In the genomic region with DNA sequence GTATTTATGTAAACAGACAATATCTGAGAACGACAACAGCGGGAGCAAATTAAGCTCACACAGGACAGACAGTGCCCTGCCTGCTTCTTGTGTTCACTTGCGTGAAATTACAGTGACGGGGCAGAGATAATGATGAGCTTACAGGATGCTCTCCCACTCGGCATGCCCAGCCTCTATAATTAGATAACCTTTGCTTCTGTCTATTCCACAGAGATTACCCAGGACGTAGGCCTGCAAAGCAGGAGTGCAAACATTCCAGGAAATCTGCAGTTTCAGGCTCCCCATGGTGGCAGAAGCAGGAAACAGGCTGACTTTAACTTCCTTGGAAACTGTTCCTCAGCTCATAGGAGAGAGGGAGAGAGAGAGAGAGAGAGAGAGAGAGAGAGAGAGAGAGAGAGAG, we compare ENCODE assay signal across 11 mouse cellular contexts. TPM values are rescaled to one million over a fixed set of nuclear protein-coding genes. Genes with fewer than 3 reads are reported as not detected.
DNase-seq lines count a peak whose midpoint lies in the region; ATAC-seq lines count a peak whose summit lies in the region.
"Had no signal": no experiment of that assay in that cellular context is flagged by ENCODE, and none has a peak within 500 bp of the region (broad histone marks: within the 10 kb centered on the region; RNA-seq: fewer than 3 reads in every experiment).

No protein-coding gene starts in this region.

- peak overlapping the region; percentile 46; the same call in 1 of the 2 replicates for H3K9ac ChIP-seq in hindbrain, embryonic 13.5 days
- no peak overlapping the region for H3K9ac ChIP-seq in neural tube, embryonic 14.5 days (replicated peaks; ENCODE audit: low read depth, low read length)
- H3K9ac ChIP-seq in midbrain, embryonic 13.5 days (replicated peaks) = no peak overlapping the region
- H3K9ac ChIP-seq: liver, embryonic 15.5 days; neural tube, embryonic 13.5 days had no signal

- no peak overlapping the region for H3K4me2 ChIP-seq in hindbrain, embryonic 13.5 days
- H3K4me2 ChIP-seq in neural tube, embryonic 14.5 days (ENCODE audit: low read depth, low read length) = no peak overlapping the region
- no peak overlapping the region for H3K4me2 ChIP-seq in midbrain, embryonic 13.5 days (replicated peaks)
- H3K4me2 ChIP-seq: liver, embryonic 15.5 days; neural tube, embryonic 13.5 days had no signal

- no peaks in the 10 kb centered on the region for H3K9me3 ChIP-seq in hindbrain, embryonic 13.5 days
- H3K9me3 ChIP-seq in hindbrain, embryonic 10.5 days = no peaks in the 10 kb centered on the region
- H3K9me3 ChIP-seq in neural tube, embryonic 14.5 days (ENCODE audit: control insufficient read depth, low read length) = no peaks in the 10 kb centered on the region
- H3K9me3 ChIP-seq in midbrain, embryonic 13.5 days = no peaks in the 10 kb centered on the region
- H3K9me3 ChIP-seq: heart, embryonic 10.5 days; liver, embryonic 15.5 days; neural tube, embryonic 13.5 days had no signal

- H3K36me3 ChIP-seq in hindbrain, embryonic 13.5 days = no peaks in the 10 kb centered on the region
- no peaks in the 10 kb centered on the region for H3K36me3 ChIP-seq in hindbrain, embryonic 10.5 days
- H3K36me3 ChIP-seq in neural tube, embryonic 14.5 days (ENCODE audit: control insufficient read depth, insufficient read depth, low read length) = no peaks in the 10 kb centered on the region
- H3K36me3 ChIP-seq in midbrain, embryonic 13.5 days = no peaks in the 10 kb centered on the region
- H3K36me3 ChIP-seq: heart, embryonic 10.5 days; liver, embryonic 15.5 days; neural tube, embryonic 13.5 days had no signal

- DNase-seq in hindbrain, embryonic 10.5 days (ENCODE audit: low spot score) = no peak
- DNase-seq in neural tube, embryonic 10.5 days (ENCODE audit: extremely low spot score, low spot score) = no peak
- DNase-seq in yolk sac, embryonic 10.5 days (ENCODE audit: low spot score) = peak; percentile 13
- DNase-seq in urinary bladder, adult 18-20 months (ENCODE audit: low spot score in 2 of 2) = no peak
- DNase-seq: cerebellum, postnatal 36 days had no signal

- no peak overlapping the region for H3K4me3 ChIP-seq in hindbrain, embryonic 13.5 days
- no peak overlapping the region for H3K4me3 ChIP-seq in hindbrain, embryonic 10.5 days
- no peak overlapping the region for H3K4me3 ChIP-seq in neural tube, embryonic 14.5 days (ENCODE audit: low read depth, low read length)
- H3K4me3 ChIP-seq in midbrain, embryonic 13.5 days (replicated peaks) = no peak overlapping the region
- H3K4me3 ChIP-seq: heart, embryonic 10.5 days; liver, embryonic 15.5 days; neural tube, embryonic 13.5 days had no signal

- WGBS in hindbrain, embryonic 13.5 days = 42% methylated on average over 6 of the region's 6 CpGs
- WGBS in hindbrain, embryonic 10.5 days = 66% methylated on average over 6 of the region's 6 CpGs
- 30% methylated on average over 6 of the region's 6 CpGs for WGBS in neural tube, embryonic 14.5 days
- whole genome bisulfite sequencing in midbrain, embryonic 13.5 days = 47% methylated on average over 6 of the region's 6 CpGs

- H3K27ac ChIP-seq in hindbrain, embryonic 13.5 days = peak overlapping the region; percentile 30; the same call in 1 of the 2 replicates
- no peak overlapping the region for H3K27ac ChIP-seq in hindbrain, embryonic 10.5 days
- H3K27ac ChIP-seq in neural tube, embryonic 14.5 days (ENCODE audit: low read depth, low read length) = no peak overlapping the region
- peak overlapping the region; percentile 41 for H3K27ac ChIP-seq in midbrain, embryonic 13.5 days
- H3K27ac ChIP-seq: heart, embryonic 10.5 days; liver, embryonic 15.5 days; neural tube, embryonic 13.5 days had no signal

- H3K4me1 ChIP-seq in hindbrain, embryonic 13.5 days (replicated peaks) = peaks cover 29% of the 10 kb centered on the region
- peaks cover 4% of the 10 kb centered on the region; the same call in 1 of the 2 replicates for H3K4me1 ChIP-seq in hindbrain, embryonic 10.5 days (replicated peaks)
- H3K4me1 ChIP-seq in neural tube, embryonic 14.5 days (ENCODE audit: control insufficient read depth, insufficient read depth, low read length) = peaks cover 4% of the 10 kb centered on the region; the same call in 1 of the 2 replicates
- H3K4me1 ChIP-seq in midbrain, embryonic 13.5 days (replicated peaks) = peaks cover 24% of the 10 kb centered on the region
- H3K4me1 ChIP-seq: liver, embryonic 15.5 days had no signal

- ATAC-seq in hindbrain, embryonic 13.5 days (ENCODE audit: low FRiP score) = no peak
- ATAC-seq in neural tube, embryonic 14.5 days (ENCODE audit: low read depth) = peak; percentile 41; the same call in 1 of the 2 replicates
- peak; percentile 73 for ATAC-seq in midbrain, embryonic 13.5 days

- no peaks in the 10 kb centered on the region for H3K27me3 ChIP-seq in hindbrain, embryonic 13.5 days
- H3K27me3 ChIP-seq in hindbrain, embryonic 10.5 days (ENCODE audit: insufficient read depth, poor library complexity, severe bottlenecking) = no peaks in the 10 kb centered on the region
- no peaks in the 10 kb centered on the region for H3K27me3 ChIP-seq in neural tube, embryonic 14.5 days (ENCODE audit: control insufficient read depth, insufficient read depth, low read length)
- H3K27me3 ChIP-seq in midbrain, embryonic 13.5 days = no peaks in the 10 kb centered on the region
- H3K27me3 ChIP-seq: liver, embryonic 15.5 days; neural tube, embryonic 13.5 days had no signal

RNA-seq across cellular contexts. Expression of a gene that starts 56.2 kb away (rescaled TPM):
- 16.0 and 16.4 TPM in 2 replicates for polyA plus RNA-seq in hindbrain, embryonic 13.5 days (2015; fragmentation: Nextera tagmentation; extraction: Ambion mirVana)
- 14.4 and 16.3 TPM in 2 replicates for polyA plus RNA-seq in hindbrain, embryonic 10.5 days (2016; fragmentation: Nextera tagmentation; extraction: Ambion mirVana)
- polyA plus RNA-seq in neural tube, embryonic 14.5 days (2014; fragmentation: Nextera tagmentation; extraction: Ambion mirVana) = 22.0 and 22.3 TPM in 2 replicates
- polyA plus RNA-seq in midbrain, embryonic 13.5 days (2015; fragmentation: Nextera tagmentation; extraction: Ambion mirVana) = 16.7 TPM in 2 replicates

RNA-seq across cellular contexts. Expression of a gene that starts 56.2 kb away (rescaled TPM):
- polyA plus RNA-seq in hindbrain, embryonic 13.5 days (2015; fragmentation: Nextera tagmentation; extraction: Ambion mirVana) = 48.0 and 48.3 TPM in 2 replicates
- 34.9 and 42.1 TPM in 2 replicates for polyA plus RNA-seq in hindbrain, embryonic 10.5 days (2016; fragmentation: Nextera tagmentation; extraction: Ambion mirVana)
- 43.4 and 51.6 TPM in 2 replicates for polyA plus RNA-seq in neural tube, embryonic 14.5 days (2014; fragmentation: Nextera tagmentation; extraction: Ambion mirVana)
- polyA plus RNA-seq in midbrain, embryonic 13.5 days (2015; fragmentation: Nextera tagmentation; extraction: Ambion mirVana) = 50.0 and 50.3 TPM in 2 replicates

Comparison
In these comparisons a context has a peak if more than half of its experiments do, and no peak if none do; other contexts are left out.
1. H3K27ac ChIP-seq: peak in hindbrain, embryonic 13.5 days (single experiment) and midbrain, embryonic 13.5 days (single experiment); none in hindbrain, embryonic 10.5 days (single experiment) and neural tube, embryonic 14.5 days (single experiment).